Mouse (Mus musculus) intestine, postnatal 0 days (tissue): Measurements from ENCODE around the gene Olfr504. TPM values are rescaled to one million over a fixed set of nuclear protein-coding genes. Genes with fewer than 3 reads are reported as not detected.

ENCODE experiments used
- ATAC-seq: fragments of 200-750 bp; cut with Nextera tagmentation; 2 replicates; pipeline ENCODE4 v1.8.0; 2017; ENCODE audit warnings: mild to moderate bottlenecking, moderate TSS enrichment, moderate library complexity
- H3K27ac ChIP-seq: fragments of 300-500 bp; sonication (generic); 2 replicates; pipeline ENCODE4 v1.5.1; 2014; ENCODE audit warnings: mild to moderate bottlenecking, low read depth, low read length, moderate library complexity
- H3K27me3 ChIP-seq: fragments of 300-500 bp; sonication (generic); replicated peaks from 2 replicates; pipeline ENCODE4 v1.6.1; 2014; ENCODE audit warnings: low read length, mixed read lengths; ENCODE audit not compliant: control insufficient read depth, insufficient read depth
- H3K36me3 ChIP-seq: fragments of 300-500 bp; sonication (generic); 2 replicates; pipeline ENCODE4 v1.6.1; 2014; ENCODE audit warnings: mild to moderate bottlenecking, moderate library complexity; ENCODE audit not compliant: control insufficient read depth, insufficient read depth
- H3K4me1 ChIP-seq: fragments of 300-500 bp; sonication (generic); replicated peaks from 2 replicates; pipeline ENCODE4 v1.6.1; 2014; ENCODE audit warnings: antibody characterized with exemption, low read length, mixed read lengths; ENCODE audit not compliant: control insufficient read depth, insufficient read depth
- H3K4me2 ChIP-seq: fragments of 300-500 bp; sonication (generic); replicated peaks from 2 replicates; pipeline ENCODE4 v1.6.1; 2014; ENCODE audit warnings: low read depth, mild to moderate bottlenecking, moderate library complexity
- H3K4me3 ChIP-seq: fragments of 300-500 bp; sonication (generic); 2 replicates; pipeline ENCODE4 v1.5.1; 2014; ENCODE audit warnings: low read depth, low read length
- H3K9ac ChIP-seq: fragments of 300-500 bp; sonication (generic); 2 replicates; pipeline ENCODE4 v1.6.1; 2014; ENCODE audit warnings: mild to moderate bottlenecking, low read depth, low read length
- H3K9me3 ChIP-seq: fragments of 300-500 bp; sonication (generic); 2 replicates; pipeline ENCODE4 v1.6.1; 2016; ENCODE audit warnings: mixed run types; ENCODE audit not compliant: control insufficient read depth
- CTCF ChIP-seq: sonication (generic); IDR thresholded peaks from 2 replicates; pipeline ENCODE4 v1.5.1; 2016; ENCODE audit warnings: low read depth, mild to moderate bottlenecking, control low read depth, antibody characterized with exemption, moderate library complexity
- WGBS: fragments of 180-500 bp; shearing (Covaris S2); extraction: QIAGEN DNeasy Blood & Tissue Kit; methylation state at CpG from one replicate; pipeline ENCODE4 v1.1.7; 2014; 5-methylcytosine and 5-hydroxymethylcytosine counted together
- polyA plus RNA-seq: library from polyadenylated mRNA; unstranded; fragments of >200 nt; fragmentation: Nextera tagmentation; extraction: Ambion mirVana; gene quantifications from 2 replicates; pipeline ENCODE4 v1.2.1, GENCODE M21; 2015

Olfr504 gene
- polyA plus RNA-seq, 1 experiment from 2014 or later, result not detected

GRCm38 (mm10) chr7:108524965-108525364 is 40.6 kb downstream of the Olfr504 start, which contains the start of gene Olfr502:
Olfr502 (minus strand) TSS chr7:108525065.
- 79% methylated on average over 1 of the region's 1 CpGs for WGBS
- H3K4me1 ChIP-seq, result no peaks in the 10 kb centered on the region
- no peak within 1 kb of the TSS for H3K4me2 ChIP-seq
- no peak for ATAC-seq
- no peaks in the 10 kb centered on the region for H3K27me3 ChIP-seq
- H3K9ac ChIP-seq, result no peak within 1 kb of the TSS
- H3K4me3 ChIP-seq, result no peak within 1 kb of the TSS
- no peak within 1 kb of the TSS for H3K27ac ChIP-seq
- H3K36me3 ChIP-seq, result no peaks in the 10 kb centered on the region
- no peaks in the 10 kb centered on the region for H3K9me3 ChIP-seq
- TF ChIP-seq CTCF, result no peak

Other genes with a start within 250 kb of the Olfr504 start
- gene Olfr492, start 242.1 kb downstream of the Olfr504 start, polyA plus RNA-seq, result not detected in 2 replicates
- gene Olfr493, start 218.8 kb downstream of the Olfr504 start, polyA plus RNA-seq, result not detected in 2 replicates
- not detected in 2 replicates for gene Olfr494, start 200.5 kb downstream of the Olfr504 start, polyA plus RNA-seq
- not detected in 2 replicates for gene Olfr495, start 172.6 kb downstream of the Olfr504 start, polyA plus RNA-seq
- not detected in 2 replicates for gene Olfr497, start 145.4 kb downstream of the Olfr504 start, polyA plus RNA-seq
- not detected in 2 replicates for gene Olfr498, start 100.5 kb downstream of the Olfr504 start, polyA plus RNA-seq
- gene Olfr502, start 40.7 kb downstream of the Olfr504 start, polyA plus RNA-seq, result not detected in 2 replicates
- not detected in 2 replicates for gene Olfr503, start 21.3 kb downstream of the Olfr504 start, polyA plus RNA-seq
- gene Olfr506, start 45.0 kb upstream of the Olfr504 start, polyA plus RNA-seq, result not detected in 2 replicates
- not detected in 2 replicates for gene Olfr507, start 56.0 kb upstream of the Olfr504 start, polyA plus RNA-seq
- not detected in 2 replicates for gene Olfr508, start 64.2 kb upstream of the Olfr504 start, polyA plus RNA-seq
- gene Olfr509, start 86.1 kb upstream of the Olfr504 start, polyA plus RNA-seq, result not detected in 2 replicates
- not detected in 2 replicates for gene Olfr510, start 100.6 kb upstream of the Olfr504 start, polyA plus RNA-seq
- not detected in 2 replicates for gene Olfr512, start 147.5 kb upstream of the Olfr504 start, polyA plus RNA-seq
- not detected in 2 replicates for gene Olfr513, start 185.2 kb upstream of the Olfr504 start, polyA plus RNA-seq